Mouse (Mus musculus): ENCODE measurements around the gene Rabep1. TPM values are rescaled to one million over a fixed set of nuclear protein-coding genes. Genes with fewer than 3 reads are reported as not detected.

Rabep1 gene
- polyA plus RNA-seq, 1 experiment from 2014 or later: 42.7 TPM

- Histone ChIP-seq H3K4me1 (replicated peaks; ENCODE audit: control insufficient read depth, insufficient read depth, low read length) (peaks cover 3% of the 10 kb centered on the region; the same call in 1 of the 2 replicates), H3K36me3 (ENCODE audit: control insufficient read depth, insufficient read depth, low read length) (peaks cover 17% of the 10 kb centered on the region; the same call in 1 of the 2 replicates), H3K27me3 (ENCODE audit: control insufficient read depth, insufficient read depth, low read length) (no peaks in the 10 kb centered on the region), H3K4me2 (ENCODE audit: low read depth, low read length, severe bottlenecking) (no peak overlapping the region), H3K9me3 (ENCODE audit: control insufficient read depth, low read length) (no peaks in the 10 kb centered on the region), H3K27ac (ENCODE audit: low read depth, low read length) (no peak overlapping the region), H3K4me3 (ENCODE audit: low read depth, low read length) (no peak overlapping the region), H3K9ac (ENCODE audit: low read length) (no peak overlapping the region)
- DNase-seq (ENCODE audit: low spot score) (no peak), ATAC-seq (replicated peaks; ENCODE audit: low FRiP score) (no peak)
- 92% methylated on average over 14 of the region's 14 CpGs for WGBS
Measured at GRCm38 (mm10) chr11:70980751-70981510, 136.4 kb downstream of the Rabep1 start.

GRCm38 (mm10) chr11:70982030-70982429 is 137.5 kb downstream of the Rabep1 start:
- Histone ChIP-seq H3K4me2 (ENCODE audit: low read depth, low read length, severe bottlenecking) (peak overlapping the region; percentile 79), H3K9me3 (ENCODE audit: control insufficient read depth, low read length) (no peaks in the 10 kb centered on the region), H3K36me3 (ENCODE audit: control insufficient read depth, insufficient read depth, low read length) (peaks cover 18% of the 10 kb centered on the region; the same call in 1 of the 2 replicates), H3K9ac (ENCODE audit: low read length) (peak overlapping the region; percentile 92), H3K4me1 (replicated peaks; ENCODE audit: control insufficient read depth, insufficient read depth, low read length) (peaks cover 3% of the 10 kb centered on the region; the same call in 1 of the 2 replicates), H3K4me3 (ENCODE audit: low read depth, low read length) (peak overlapping the region; percentile 98), H3K27me3 (ENCODE audit: control insufficient read depth, insufficient read depth, low read length) (no peaks in the 10 kb centered on the region), H3K27ac (ENCODE audit: low read depth, low read length) (no peak overlapping the region)
- no peak for DNase-seq (ENCODE audit: low spot score)
- 11% methylated on average over 12 of the region's 12 CpGs for WGBS
- no peak for ATAC-seq (replicated peaks; ENCODE audit: low FRiP score)

- Histone ChIP-seq H3K4me2 (ENCODE audit: low read depth, low read length, severe bottlenecking) (peak within 1 kb of the TSS; percentile 79), H3K27ac (ENCODE audit: low read depth, low read length) (no peak within 1 kb of the TSS), H3K9me3 (ENCODE audit: control insufficient read depth, low read length) (no peaks in the 10 kb centered on the region), H3K27me3 (ENCODE audit: control insufficient read depth, insufficient read depth, low read length) (no peaks in the 10 kb centered on the region), H3K9ac (ENCODE audit: low read length) (peak within 1 kb of the TSS; percentile 92), H3K36me3 (ENCODE audit: control insufficient read depth, insufficient read depth, low read length) (peaks cover 12% of the 10 kb centered on the region; the same call in 1 of the 2 replicates), H3K4me3 (ENCODE audit: low read depth, low read length) (peak within 1 kb of the TSS; percentile 98), H3K4me1 (replicated peaks; ENCODE audit: control insufficient read depth, insufficient read depth, low read length) (peaks cover 3% of the 10 kb centered on the region; the same call in 1 of the 2 replicates)
- DNase-seq (ENCODE audit: low spot score): peak; percentile 97
- ATAC-seq (replicated peaks; ENCODE audit: low FRiP score): peak; percentile 97
- under 1% methylated on average over 49 of the region's 64 CpGs for WGBS
Measured at GRCm38 (mm10) chr11:70982557-70983228, 138.1 kb downstream of the Rabep1 start, which contains the start of gene C1qbp. Gene C1qbp, minus strand, starts transcription at chr11:70983026.

Other genes starting within 250 kb of the Rabep1 start
- gene 4930544D05Rik, start 228.9 kb upstream of the Rabep1 start, polyA plus RNA-seq (2014; fragmentation: Nextera tagmentation; extraction: Ambion mirVana): not detected in 2 replicates
- not detected in 2 replicates for gene Chrne, start 225.6 kb upstream of the Rabep1 start, polyA plus RNA-seq (2014; fragmentation: Nextera tagmentation; extraction: Ambion mirVana)
- 1.1 and 1.3 TPM in 2 replicates for gene Gp1ba, start 205.7 kb upstream of the Rabep1 start, polyA plus RNA-seq (2014; fragmentation: Nextera tagmentation; extraction: Ambion mirVana)
- 88.0 and 90.0 TPM in 2 replicates for gene Rnf167, start 197.5 kb upstream of the Rabep1 start, polyA plus RNA-seq (2014; fragmentation: Nextera tagmentation; extraction: Ambion mirVana)
- gene Slc25a11, start 197.3 kb upstream of the Rabep1 start, polyA plus RNA-seq (2014; fragmentation: Nextera tagmentation; extraction: Ambion mirVana): 129 and 137 TPM in 2 replicates
- 1,387 and 1,399 TPM in 2 replicates for gene Pfn1, start 190.1 kb upstream of the Rabep1 start, polyA plus RNA-seq (2014; fragmentation: Nextera tagmentation; extraction: Ambion mirVana)
- 16.6 and 17.4 TPM in 2 replicates for gene Eno3, start 187.6 kb upstream of the Rabep1 start, polyA plus RNA-seq (2014; fragmentation: Nextera tagmentation; extraction: Ambion mirVana)
- 160 and 167 TPM in 2 replicates for gene Spag7, start 175.4 kb upstream of the Rabep1 start, polyA plus RNA-seq (2014; fragmentation: Nextera tagmentation; extraction: Ambion mirVana)
- 10.8 and 11.4 TPM in 2 replicates for gene Camta2, start 156.7 kb upstream of the Rabep1 start, polyA plus RNA-seq (2014; fragmentation: Nextera tagmentation; extraction: Ambion mirVana)
- 0.65 and 1.3 TPM in 2 replicates for gene Inca1, start 144.6 kb upstream of the Rabep1 start, polyA plus RNA-seq (2014; fragmentation: Nextera tagmentation; extraction: Ambion mirVana)
- 6.4 and 6.9 TPM in 2 replicates for gene Kif1c, start 144.2 kb upstream of the Rabep1 start, polyA plus RNA-seq (2014; fragmentation: Nextera tagmentation; extraction: Ambion mirVana)
- gene Zfp3, start 80.6 kb upstream of the Rabep1 start, polyA plus RNA-seq (2014; fragmentation: Nextera tagmentation; extraction: Ambion mirVana): 9.2 and 10.4 TPM in 2 replicates
- not detected in 2 replicates for gene Scimp, start 32.2 kb upstream of the Rabep1 start, polyA plus RNA-seq (2014; fragmentation: Nextera tagmentation; extraction: Ambion mirVana)
- gene Nup88, start 125.2 kb downstream of the Rabep1 start, polyA plus RNA-seq (2014; fragmentation: Nextera tagmentation; extraction: Ambion mirVana): 169 and 176 TPM in 2 replicates
- 84.0 and 84.6 TPM in 2 replicates for gene Rpain, start 125.4 kb downstream of the Rabep1 start, polyA plus RNA-seq (2014; fragmentation: Nextera tagmentation; extraction: Ambion mirVana)
- gene C1qbp, start 138.2 kb downstream of the Rabep1 start, polyA plus RNA-seq (2014; fragmentation: Nextera tagmentation; extraction: Ambion mirVana): 261 and 278 TPM in 2 replicates
- gene Dhx33, start 159.7 kb downstream of the Rabep1 start, polyA plus RNA-seq (2014; fragmentation: Nextera tagmentation; extraction: Ambion mirVana): 25.5 and 27.6 TPM in 2 replicates
- gene Mis12, start 174.8 kb downstream of the Rabep1 start, polyA plus RNA-seq (2014; fragmentation: Nextera tagmentation; extraction: Ambion mirVana): 62.7 and 63.1 TPM in 2 replicates
- gene Derl2, start 175.1 kb downstream of the Rabep1 start, polyA plus RNA-seq (2014; fragmentation: Nextera tagmentation; extraction: Ambion mirVana): 35.9 and 41.3 TPM in 2 replicates
- gene 6330403K07Rik, start 188.7 kb downstream of the Rabep1 start, polyA plus RNA-seq (2014; fragmentation: Nextera tagmentation; extraction: Ambion mirVana): 95.4 and 106 TPM in 2 replicates

Data from forebrain, embryonic 11.5 days (tissue).